Mouse (Mus musculus) central nervous system, embryonic 11.5 days (tissue): Measurements from ENCODE around the gene 1700010B08Rik. TPM values are rescaled to one million over a fixed set of nuclear protein-coding genes. Genes with fewer than 3 reads are reported as not detected.

ENCODE experiments used
- polyA plus RNA-seq: library from polyadenylated mRNA; depleted of rRNA; stranded (reverse); fragments of >200 nt; gene quantifications from 2 replicates; pipeline ENCODE4 v1.2.3, GENCODE M21; 2012; rRNA removed

1700010B08Rik gene
- not detected in 2 replicates for polyA plus RNA-seq

GRCm38 (mm10) chr2:173719115-173719514 lies at the start of gene 1700010B08Rik:
Gene 1700010B08Rik (plus strand): TSS chr2:173719415.

GRCm38 (mm10) chr2:173737222-173737989 lies 18.2 kb downstream of the 1700010B08Rik start, which contains the start of gene Vapb:
Gene Vapb (plus strand): TSS chr2:173737511.

Other genes with a start within 250 kb of the 1700010B08Rik start
- not detected in 2 replicates for gene 1700021F07Rik, start 196.8 kb upstream of the 1700010B08Rik start, polyA plus RNA-seq
- gene Ankrd60, start 141.1 kb upstream of the 1700010B08Rik start, polyA plus RNA-seq, result not detected in 2 replicates
- gene Rab22a, start 59.7 kb upstream of the 1700010B08Rik start, polyA plus RNA-seq, result 19.3 and 26.8 TPM in 2 replicates
- 42.0 and 82.2 TPM in 2 replicates for gene Vapb, start 18.1 kb downstream of the 1700010B08Rik start, polyA plus RNA-seq